Mouse (Mus musculus) c-Kit-positive CD71-negative TER-119-negative erythroid progenitor cells, embryonic 14.5 days (primary cell): Measurements from ENCODE around the gene Epas1.

Experiments
- DNase-seq: peaks from one replicate; pipeline ENCODE4 v3.0.0-alpha.2; 2013; ENCODE audit warnings: low read depth

Gene Epas1

GRCm38 (mm10) chr17:86787805-86788204, 34.3 kb downstream of the Epas1 start:
- DNase-seq = no peak

- DNase-seq = no peak
Measured at GRCm38 (mm10) chr17:86788316-86788715, 34.8 kb downstream of the Epas1 start.

DNA sequence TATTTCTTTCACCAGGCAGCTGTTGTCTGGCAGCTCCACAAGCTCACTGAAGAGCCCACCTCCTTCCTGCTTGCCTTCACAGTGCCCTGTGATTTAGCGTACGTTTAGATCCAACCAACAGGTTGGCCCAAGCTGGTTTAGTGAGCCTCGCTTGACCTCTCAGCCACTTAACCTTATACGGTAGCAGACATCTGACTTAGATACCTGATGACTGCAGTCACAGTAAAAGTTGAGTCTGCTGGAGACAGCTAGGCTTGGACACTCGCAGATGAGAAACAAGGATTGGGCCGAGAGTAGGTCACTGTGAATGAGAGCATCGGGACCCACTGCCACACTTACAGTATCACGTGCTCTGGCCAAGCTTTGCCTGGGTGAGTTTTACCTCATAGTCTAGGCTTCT, 38.4 kb downstream of the Epas1 start:
- DNase-seq = no peak

GRCm38 (mm10) chr17:86795773-86796172, 42.3 kb downstream of the Epas1 start:
- no peak for DNase-seq

DNA sequence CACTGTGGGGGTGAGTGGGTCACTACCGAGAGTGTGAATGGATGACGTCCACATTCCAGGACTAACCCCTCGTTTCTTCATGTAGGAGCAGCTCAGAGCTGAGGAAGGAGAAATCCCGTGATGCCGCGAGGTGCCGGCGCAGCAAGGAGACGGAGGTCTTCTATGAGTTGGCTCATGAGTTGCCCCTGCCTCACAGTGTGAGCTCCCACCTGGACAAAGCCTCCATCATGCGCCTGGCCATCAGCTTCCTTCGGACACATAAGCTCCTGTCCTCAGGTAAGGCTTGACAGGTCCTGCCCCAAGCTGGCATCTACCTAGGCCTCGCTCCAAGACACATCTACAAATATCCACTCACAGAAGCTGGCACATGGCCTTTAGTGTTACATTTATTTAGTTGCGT, 43.5 kb downstream of the Epas1 start:
- DNase-seq = no peak

- DNase-seq = no peak
Measured at GRCm38 (mm10) chr17:86798460-86798859, 45.0 kb downstream of the Epas1 start.

DNA sequence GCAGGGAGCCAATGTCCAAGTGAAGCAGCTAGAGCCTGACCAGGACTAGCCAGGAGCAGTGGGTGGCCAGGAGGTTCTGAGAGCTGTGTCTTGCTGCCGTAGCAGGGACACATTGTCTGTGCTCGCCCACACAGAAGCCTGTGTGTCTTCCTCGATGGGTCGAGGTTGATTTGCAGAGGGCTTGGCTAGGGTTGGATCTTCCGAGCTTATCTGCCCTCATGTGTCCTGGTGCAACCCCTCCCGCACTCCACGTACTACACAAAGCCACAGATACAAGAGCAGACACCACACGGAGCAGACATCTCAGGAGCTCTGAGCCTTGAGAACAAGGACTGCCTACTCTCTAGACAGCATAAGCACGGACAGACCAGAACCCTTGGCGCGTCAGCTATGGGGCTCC, 45.5 kb downstream of the Epas1 start:
- DNase-seq = no peak

DNA sequence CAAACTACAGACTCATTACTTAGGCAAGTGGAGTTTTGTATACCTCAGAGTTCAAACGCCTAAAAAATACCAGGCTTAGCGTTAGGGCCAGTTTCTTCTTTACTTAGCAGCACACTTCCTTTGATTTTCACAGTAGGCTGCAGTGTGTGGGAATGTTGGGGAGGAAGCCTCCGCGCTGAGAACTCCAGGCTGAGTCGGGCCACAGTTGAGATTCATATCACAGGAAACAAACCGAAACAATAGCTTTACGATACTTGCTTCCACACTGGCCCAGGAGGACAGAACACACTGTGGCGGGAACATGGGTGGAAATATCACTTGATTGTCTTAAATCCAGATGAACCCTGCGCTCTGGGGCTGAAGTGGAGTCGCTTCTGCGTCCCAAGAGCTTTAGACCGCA, 47.0 kb downstream of the Epas1 start:
- DNase-seq = no peak

DNA sequence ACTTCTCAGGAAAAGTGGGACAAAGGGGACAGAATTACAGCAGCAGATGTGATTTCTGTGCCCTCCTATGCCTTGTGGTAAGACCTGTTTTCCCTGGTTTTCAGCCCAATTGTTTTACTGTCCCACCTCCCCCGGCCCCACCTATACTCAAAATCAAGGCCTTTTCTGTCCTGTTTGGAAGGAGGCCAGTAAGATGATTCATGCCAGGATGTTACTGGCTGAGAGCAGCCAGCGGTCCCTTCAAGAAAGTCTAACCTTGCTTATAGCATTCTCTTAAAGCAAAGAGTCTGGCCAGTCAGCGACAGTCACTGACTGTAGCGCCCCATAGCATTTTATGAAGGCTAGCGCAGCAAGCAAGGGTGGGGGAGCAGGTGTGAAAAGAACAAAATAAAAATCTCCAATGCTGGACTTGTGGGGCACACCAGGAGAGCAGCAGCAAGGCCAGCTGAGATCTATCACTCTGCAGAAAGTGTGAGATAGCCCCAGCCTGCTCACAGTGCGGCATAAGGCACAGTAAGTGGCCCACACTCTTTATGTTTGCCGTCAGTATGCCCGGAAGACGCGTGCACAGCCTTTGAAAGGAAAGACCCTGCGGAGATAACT, 47.8 kb downstream of the Epas1 start:
- DNase-seq = no peak

DNA sequence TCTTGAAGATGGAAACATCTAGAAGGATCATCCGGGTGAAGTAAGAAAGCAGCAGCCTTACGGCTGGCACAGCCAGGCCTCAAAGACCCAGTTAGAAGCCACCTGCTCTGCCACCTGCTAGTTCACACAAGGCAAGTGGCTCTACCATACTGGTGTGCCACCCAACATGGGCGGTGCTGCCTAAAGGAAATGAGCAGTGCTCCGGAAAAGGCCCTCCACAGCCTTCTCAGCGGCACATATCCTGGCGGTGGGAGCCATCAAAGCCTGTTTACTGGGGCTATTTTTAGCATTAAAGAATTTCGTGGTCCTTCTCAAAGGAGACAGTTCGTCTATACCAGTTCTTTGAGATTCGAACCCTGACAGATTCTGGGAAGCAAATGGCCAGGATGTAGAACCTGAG, 48.4 kb downstream of the Epas1 start:
- DNase-seq = no peak

- no peak for DNase-seq
Measured at GRCm38 (mm10) chr17:86802351-86802985, 49.0 kb downstream of the Epas1 start.

- DNase-seq = no peak
Measured at GRCm38 (mm10) chr17:86803147-86803546, 49.6 kb downstream of the Epas1 start.

GRCm38 (mm10) chr17:86803653-86804052, 50.2 kb downstream of the Epas1 start:
- DNase-seq = no peak

- DNase-seq = no peak
Measured at GRCm38 (mm10) chr17:86812029-86812428, 58.5 kb downstream of the Epas1 start.

DNA sequence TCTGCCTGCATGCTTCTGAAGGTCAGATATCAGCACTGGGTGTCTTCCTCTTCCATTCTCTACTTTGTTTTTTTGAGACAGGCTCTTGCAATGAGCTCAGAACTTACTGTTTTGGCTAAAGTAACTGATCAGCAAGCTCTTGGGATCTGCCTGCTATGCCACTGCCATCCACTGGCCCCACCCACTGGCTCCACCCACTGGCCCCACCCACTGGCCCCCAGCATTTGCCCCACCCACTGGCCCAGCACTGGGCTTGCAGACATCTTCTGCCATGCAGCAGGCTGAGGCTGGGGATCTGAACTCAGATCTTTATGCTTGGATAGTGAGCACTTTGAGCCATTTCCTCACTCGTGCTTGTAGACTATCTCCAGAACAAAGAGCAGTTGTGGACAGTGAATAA, 60.8 kb downstream of the Epas1 start:
- DNase-seq = no peak

DNA sequence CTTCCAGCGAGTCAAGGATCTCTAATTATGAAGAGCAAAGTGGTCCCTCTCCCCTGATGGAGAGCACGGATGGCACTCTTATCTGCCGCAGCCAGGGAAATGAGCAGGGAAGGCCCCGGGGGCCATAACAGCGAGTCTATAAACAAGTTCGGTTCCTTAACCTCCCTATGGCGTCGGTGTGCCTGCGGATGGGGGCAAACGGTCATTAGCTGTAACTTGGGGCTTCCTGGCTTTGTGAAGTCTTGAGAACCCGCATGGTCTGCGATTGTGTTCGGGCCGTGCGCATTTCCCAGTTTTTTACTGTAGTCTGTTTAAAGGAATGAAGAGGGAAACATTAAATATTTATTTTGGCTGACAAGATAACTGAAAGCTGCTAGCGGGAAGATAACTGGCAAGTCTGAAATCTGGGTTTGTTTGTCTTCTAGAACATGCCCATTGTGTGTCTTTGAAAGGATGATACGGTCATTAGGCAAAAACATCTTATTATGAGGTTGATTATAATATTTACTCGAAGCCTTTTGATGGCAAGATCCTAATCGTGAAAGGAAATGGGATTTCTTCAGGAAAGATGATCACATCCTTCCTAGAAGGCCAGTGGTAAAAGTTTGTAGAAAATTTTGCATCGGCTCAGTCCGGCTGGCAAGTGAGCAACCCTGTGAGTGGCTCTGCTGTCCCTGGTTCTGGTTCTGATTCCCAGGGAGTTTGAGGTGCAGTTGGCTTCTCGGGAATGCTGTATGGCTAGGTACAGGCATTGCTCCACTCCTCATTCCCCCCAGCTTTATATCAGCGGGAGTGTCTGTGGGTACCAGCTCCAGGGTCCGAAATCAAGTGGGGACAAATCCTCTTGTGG, 61.7 kb downstream of the Epas1 start:
- DNase-seq = no peak

GRCm38 (mm10) chr17:86822017-86822737, 68.7 kb downstream of the Epas1 start:
- DNase-seq = no peak

DNA sequence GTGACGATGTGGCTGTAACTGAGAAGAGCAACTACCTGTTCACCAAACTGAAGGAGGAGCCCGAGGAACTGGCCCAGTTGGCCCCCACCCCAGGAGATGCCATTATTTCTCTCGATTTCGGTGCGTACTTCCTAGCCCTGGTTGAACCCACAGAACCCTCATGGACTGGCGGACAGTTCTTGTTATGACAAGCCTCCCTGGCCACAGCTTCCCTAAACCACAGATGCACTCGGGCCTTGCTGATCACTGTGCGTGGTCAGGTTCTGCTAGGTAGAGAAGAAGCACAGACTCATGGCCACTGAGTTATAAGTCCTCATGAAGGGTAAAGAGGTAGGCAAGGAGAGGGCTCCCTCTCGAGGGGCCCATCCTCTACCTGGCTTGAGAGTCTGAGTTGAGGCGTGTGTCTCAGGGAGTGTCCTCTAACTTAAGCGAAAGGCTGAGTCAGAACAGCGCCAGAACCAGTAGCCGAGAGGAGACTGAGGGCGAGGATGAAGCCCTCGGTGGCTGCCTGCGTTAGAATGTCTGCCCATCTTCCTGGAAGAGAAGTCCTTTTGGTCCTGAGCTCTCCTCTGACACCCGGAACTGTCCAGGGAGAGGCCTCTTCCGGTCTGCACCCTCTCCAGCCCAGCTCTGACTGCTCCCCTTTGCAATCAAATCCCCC, 71.1 kb downstream of the Epas1 start:
- DNase-seq = no peak

DNA sequence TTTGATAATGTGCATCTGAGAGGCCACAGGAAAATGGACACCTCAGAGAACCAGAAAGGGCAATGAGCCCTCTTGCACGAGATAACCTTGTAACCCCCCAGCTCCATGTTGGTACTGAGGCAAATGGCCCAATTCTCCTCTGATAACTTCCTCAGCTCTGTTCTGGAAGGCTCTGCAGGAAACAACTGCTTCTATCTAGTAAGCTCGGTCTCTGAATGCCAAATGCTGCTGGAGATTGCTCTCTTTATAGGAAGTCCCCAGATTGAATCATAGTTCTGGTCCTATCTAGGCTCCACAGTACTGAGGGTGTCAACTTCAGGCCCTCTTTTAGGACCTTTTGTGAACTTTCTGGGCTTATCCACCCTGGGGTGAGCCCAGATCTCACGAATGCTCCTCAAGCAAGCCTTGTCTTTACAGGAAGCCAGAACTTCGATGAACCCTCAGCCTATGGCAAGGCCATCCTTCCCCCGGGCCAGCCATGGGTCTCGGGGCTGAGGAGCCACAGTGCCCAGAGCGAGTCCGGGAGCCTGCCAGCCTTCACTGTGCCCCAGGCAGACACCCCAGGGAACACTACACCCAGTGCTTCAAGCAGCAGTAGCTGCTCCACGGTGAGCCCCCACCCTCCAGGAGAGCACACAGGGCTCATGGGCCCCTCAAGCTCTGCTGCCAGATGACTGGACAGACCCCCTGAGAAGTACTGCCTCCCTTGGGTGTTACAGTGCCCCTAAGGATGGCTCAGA, 71.8 kb downstream of the Epas1 start:
- DNase-seq = no peak

DNA sequence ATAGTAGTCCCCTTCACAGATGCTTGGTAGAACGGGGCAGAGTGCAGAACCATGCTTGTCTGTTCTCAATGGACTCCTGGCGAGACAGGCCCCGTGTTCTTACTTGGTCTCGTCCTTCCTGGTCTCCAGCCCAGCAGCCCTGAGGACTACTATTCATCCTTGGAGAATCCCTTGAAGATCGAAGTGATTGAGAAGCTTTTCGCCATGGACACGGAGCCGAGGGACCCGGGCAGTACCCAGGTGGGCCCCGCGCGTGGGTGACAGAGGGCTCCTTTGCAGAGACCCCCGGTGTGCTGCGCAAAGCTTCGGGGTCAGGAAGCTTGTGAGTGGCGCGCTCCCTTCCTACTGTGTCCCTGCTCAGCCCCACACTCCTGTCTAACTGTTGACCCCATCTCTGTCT, 72.9 kb downstream of the Epas1 start:
- no peak for DNase-seq

DNA sequence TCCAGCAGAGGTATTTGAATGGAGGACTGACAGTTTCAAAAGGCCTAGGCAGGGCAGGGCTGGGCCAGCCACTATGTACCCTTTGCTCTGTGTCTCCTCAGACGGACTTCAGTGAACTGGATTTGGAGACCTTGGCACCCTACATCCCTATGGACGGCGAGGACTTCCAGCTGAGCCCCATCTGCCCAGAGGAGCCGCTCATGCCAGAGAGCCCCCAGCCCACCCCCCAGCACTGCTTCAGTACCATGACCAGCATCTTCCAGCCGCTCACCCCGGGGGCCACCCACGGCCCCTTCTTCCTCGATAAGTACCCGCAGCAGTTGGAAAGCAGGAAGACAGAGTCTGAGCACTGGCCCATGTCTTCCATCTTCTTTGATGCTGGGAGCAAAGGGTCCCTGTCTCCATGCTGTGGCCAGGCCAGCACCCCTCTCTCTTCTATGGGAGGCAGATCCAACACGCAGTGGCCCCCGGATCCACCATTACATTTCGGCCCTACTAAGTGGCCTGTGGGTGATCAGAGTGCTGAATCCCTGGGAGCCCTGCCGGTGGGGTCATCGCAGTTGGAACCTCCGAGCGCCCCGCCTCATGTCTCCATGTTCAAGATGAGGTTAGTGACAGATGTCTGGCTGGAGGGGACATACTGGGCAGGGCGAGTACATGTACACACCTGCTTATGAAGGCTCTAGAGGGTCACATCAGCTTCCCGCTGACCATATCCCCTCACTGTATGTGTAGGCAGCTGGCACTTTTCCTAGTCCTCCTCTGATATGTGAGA, 74.1 kb downstream of the Epas1 start:
- DNase-seq = no peak
